Mouse (Mus musculus): ENCODE measurements around the gene Mlc1. TPM values are rescaled to one million over a fixed set of nuclear protein-coding genes. Genes with fewer than 3 reads are reported as not detected.

Mlc1 gene
- polyA plus RNA-seq (2014; fragmentation: Nextera tagmentation; extraction: Ambion mirVana): 6.4 and 7.6 TPM in 2 replicates

GRCm38 (mm10) chr15:88978281-88979137, at the start of gene Mlc1:
TSS of gene Mlc1 (minus strand) at chr15:88979007.
- Histone ChIP-seq H3K4me2 (ENCODE audit: low read length) (peak within 1 kb of the TSS; percentile 25; the same call in 1 of the 2 replicates), H3K4me3 (replicated peaks; ENCODE audit: low read depth, low read length) (no peak within 1 kb of the TSS), H3K27ac (replicated peaks; ENCODE audit: low read depth, low read length) (peak within 1 kb of the TSS; percentile 63), H3K36me3 (ENCODE audit: control insufficient read depth, insufficient read depth, low read length) (no peaks in the 10 kb centered on the region), H3K9ac (replicated peaks; ENCODE audit: low read length) (no peak within 1 kb of the TSS), H3K27me3 (ENCODE audit: control insufficient read depth, insufficient read depth, low read length) (no peaks in the 10 kb centered on the region), H3K9me3 (ENCODE audit: control insufficient read depth, low read length) (no peaks in the 10 kb centered on the region), H3K4me1 (ENCODE audit: control insufficient read depth, insufficient read depth, low read length) (peaks cover 4% of the 10 kb centered on the region; the same call in 1 of the 2 replicates)
- 3% methylated on average over 10 of the region's 10 CpGs for WGBS
- peak; percentile 66; the same call in 1 of the 2 replicates for ATAC-seq (ENCODE audit: low FRiP score, low TSS enrichment)
- DNase-seq: peak; percentile 72

GRCm38 (mm10) chr15:89020492-89020891, 41.7 kb upstream of the Mlc1 start:
- WGBS: 92% methylated on average over 7 of the region's 7 CpGs
- Histone ChIP-seq H3K4me1 (ENCODE audit: control insufficient read depth, insufficient read depth, low read length) (no peaks in the 10 kb centered on the region), H3K4me2 (ENCODE audit: low read length) (no peak overlapping the region), H3K27me3 (ENCODE audit: control insufficient read depth, insufficient read depth, low read length) (no peaks in the 10 kb centered on the region), H3K9ac (replicated peaks; ENCODE audit: low read length) (no peak overlapping the region), H3K36me3 (ENCODE audit: control insufficient read depth, insufficient read depth, low read length) (no peaks in the 10 kb centered on the region), H3K4me3 (replicated peaks; ENCODE audit: low read depth, low read length) (no peak overlapping the region), H3K9me3 (ENCODE audit: control insufficient read depth, low read length) (no peaks in the 10 kb centered on the region), H3K27ac (replicated peaks; ENCODE audit: low read depth, low read length) (no peak overlapping the region)
- DNase-seq: no peak
- no peak for ATAC-seq (ENCODE audit: low FRiP score, low TSS enrichment)

- Histone ChIP-seq H3K9me3 (ENCODE audit: control insufficient read depth, low read length) (no peaks in the 10 kb centered on the region), H3K9ac (replicated peaks; ENCODE audit: low read length) (no peak overlapping the region), H3K4me1 (ENCODE audit: control insufficient read depth, insufficient read depth, low read length) (no peaks in the 10 kb centered on the region), H3K4me2 (ENCODE audit: low read length) (no peak overlapping the region), H3K36me3 (ENCODE audit: control insufficient read depth, insufficient read depth, low read length) (no peaks in the 10 kb centered on the region), H3K4me3 (replicated peaks; ENCODE audit: low read depth, low read length) (no peak overlapping the region), H3K27me3 (ENCODE audit: control insufficient read depth, insufficient read depth, low read length) (no peaks in the 10 kb centered on the region), H3K27ac (replicated peaks; ENCODE audit: low read depth, low read length) (no peak overlapping the region)
- DNase-seq: no peak
- no peak for ATAC-seq (ENCODE audit: low FRiP score, low TSS enrichment)
- WGBS: 85% methylated on average over 7 of the region's 7 CpGs
These were observed 41.3 kb upstream of the Mlc1 start for GRCm38 (mm10) chr15:89020085-89020484.

- H3K27ac ChIP-seq (replicated peaks; ENCODE audit: low read depth, low read length): no peak overlapping the region
- H3K4me3 ChIP-seq (replicated peaks; ENCODE audit: low read depth, low read length): no peak overlapping the region
- no peaks in the 10 kb centered on the region for H3K4me1 ChIP-seq (ENCODE audit: control insufficient read depth, insufficient read depth, low read length)
- H3K9ac ChIP-seq (replicated peaks; ENCODE audit: low read length): no peak overlapping the region
- no peaks in the 10 kb centered on the region for H3K36me3 ChIP-seq (ENCODE audit: control insufficient read depth, insufficient read depth, low read length)
- no peak for ATAC-seq (ENCODE audit: low FRiP score, low TSS enrichment)
- no peak overlapping the region for H3K4me2 ChIP-seq (ENCODE audit: low read length)
- 92% methylated on average over 3 of the region's 3 CpGs for WGBS
- no peaks in the 10 kb centered on the region for H3K9me3 ChIP-seq (ENCODE audit: control insufficient read depth, low read length)
- no peak for DNase-seq
- no peaks in the 10 kb centered on the region for H3K27me3 ChIP-seq (ENCODE audit: control insufficient read depth, insufficient read depth, low read length)
These were observed 37.9 kb upstream of the Mlc1 start for GRCm38 (mm10) chr15:89016722-89017121.

GRCm38 (mm10) chr15:89007781-89008180, 29.0 kb upstream of the Mlc1 start:
- no peaks in the 10 kb centered on the region for H3K36me3 ChIP-seq (ENCODE audit: control insufficient read depth, insufficient read depth, low read length)
- H3K4me3 ChIP-seq (replicated peaks; ENCODE audit: low read depth, low read length): no peak overlapping the region
- WGBS: 90% methylated on average over 5 of the region's 5 CpGs
- no peaks in the 10 kb centered on the region for H3K4me1 ChIP-seq (ENCODE audit: control insufficient read depth, insufficient read depth, low read length)
- H3K9me3 ChIP-seq (ENCODE audit: control insufficient read depth, low read length): no peaks in the 10 kb centered on the region
- H3K27me3 ChIP-seq (ENCODE audit: control insufficient read depth, insufficient read depth, low read length): no peaks in the 10 kb centered on the region
- no peak for ATAC-seq (ENCODE audit: low FRiP score, low TSS enrichment)
- H3K9ac ChIP-seq (replicated peaks; ENCODE audit: low read length): no peak overlapping the region
- DNase-seq: no peak
- no peak overlapping the region for H3K27ac ChIP-seq (replicated peaks; ENCODE audit: low read depth, low read length)
- no peak overlapping the region for H3K4me2 ChIP-seq (ENCODE audit: low read length)

- H3K9ac ChIP-seq (replicated peaks; ENCODE audit: low read length): no peak overlapping the region
- H3K27me3 ChIP-seq (ENCODE audit: control insufficient read depth, insufficient read depth, low read length): no peaks in the 10 kb centered on the region
- no peak overlapping the region for H3K27ac ChIP-seq (replicated peaks; ENCODE audit: low read depth, low read length)
- no peaks in the 10 kb centered on the region for H3K9me3 ChIP-seq (ENCODE audit: control insufficient read depth, low read length)
- H3K36me3 ChIP-seq (ENCODE audit: control insufficient read depth, insufficient read depth, low read length): no peaks in the 10 kb centered on the region
- WGBS: 83% methylated on average over 7 of the region's 7 CpGs
- no peak overlapping the region for H3K4me3 ChIP-seq (replicated peaks; ENCODE audit: low read depth, low read length)
- H3K4me1 ChIP-seq (ENCODE audit: control insufficient read depth, insufficient read depth, low read length): no peaks in the 10 kb centered on the region
- DNase-seq (no peak), ATAC-seq (ENCODE audit: low FRiP score, low TSS enrichment) (no peak)
- no peak overlapping the region for H3K4me2 ChIP-seq (ENCODE audit: low read length)
These were observed 28.2 kb upstream of the Mlc1 start for GRCm38 (mm10) chr15:89007002-89007401.

- no peaks in the 10 kb centered on the region for H3K9me3 ChIP-seq (ENCODE audit: control insufficient read depth, low read length)
- H3K4me3 ChIP-seq (replicated peaks; ENCODE audit: low read depth, low read length): no peak overlapping the region
- DNase-seq (no peak), ATAC-seq (ENCODE audit: low FRiP score, low TSS enrichment) (no peak)
- H3K36me3 ChIP-seq (ENCODE audit: control insufficient read depth, insufficient read depth, low read length): no peaks in the 10 kb centered on the region
- no peak overlapping the region for H3K9ac ChIP-seq (replicated peaks; ENCODE audit: low read length)
- WGBS: 67% methylated on average over 3 of the region's 3 CpGs
- no peaks in the 10 kb centered on the region for H3K27me3 ChIP-seq (ENCODE audit: control insufficient read depth, insufficient read depth, low read length)
- H3K4me1 ChIP-seq (ENCODE audit: control insufficient read depth, insufficient read depth, low read length): no peaks in the 10 kb centered on the region
- H3K4me2 ChIP-seq (ENCODE audit: low read length): no peak overlapping the region
- H3K27ac ChIP-seq (replicated peaks; ENCODE audit: low read depth, low read length): no peak overlapping the region
These were observed 22.4 kb upstream of the Mlc1 start for GRCm38 (mm10) chr15:89001245-89001644.

- Histone ChIP-seq H3K9ac (replicated peaks; ENCODE audit: low read length) (no peak overlapping the region), H3K36me3 (ENCODE audit: control insufficient read depth, insufficient read depth, low read length) (no peaks in the 10 kb centered on the region), H3K27ac (replicated peaks; ENCODE audit: low read depth, low read length) (no peak overlapping the region), H3K9me3 (ENCODE audit: control insufficient read depth, low read length) (no peaks in the 10 kb centered on the region), H3K4me1 (ENCODE audit: control insufficient read depth, insufficient read depth, low read length) (no peaks in the 10 kb centered on the region), H3K4me3 (replicated peaks; ENCODE audit: low read depth, low read length) (no peak overlapping the region), H3K4me2 (ENCODE audit: low read length) (no peak overlapping the region), H3K27me3 (ENCODE audit: control insufficient read depth, insufficient read depth, low read length) (no peaks in the 10 kb centered on the region)
- 65% methylated on average over 2 of the region's 2 CpGs for WGBS
- DNase-seq (no peak), ATAC-seq (ENCODE audit: low FRiP score, low TSS enrichment) (no peak)
These were observed 21.6 kb upstream of the Mlc1 start for GRCm38 (mm10) chr15:89000367-89000766.

- Histone ChIP-seq H3K27ac (replicated peaks; ENCODE audit: low read depth, low read length) (no peak overlapping the region), H3K36me3 (ENCODE audit: control insufficient read depth, insufficient read depth, low read length) (no peaks in the 10 kb centered on the region), H3K4me2 (ENCODE audit: low read length) (no peak overlapping the region), H3K4me3 (replicated peaks; ENCODE audit: low read depth, low read length) (no peak overlapping the region), H3K27me3 (ENCODE audit: control insufficient read depth, insufficient read depth, low read length) (no peaks in the 10 kb centered on the region), H3K9me3 (ENCODE audit: control insufficient read depth, low read length) (no peaks in the 10 kb centered on the region), H3K9ac (replicated peaks; ENCODE audit: low read length) (no peak overlapping the region), H3K4me1 (ENCODE audit: control insufficient read depth, insufficient read depth, low read length) (no peaks in the 10 kb centered on the region)
- ATAC-seq (ENCODE audit: low FRiP score, low TSS enrichment): no peak
- 81% methylated on average over 2 of the region's 2 CpGs for WGBS
- DNase-seq: peak; percentile 43
These were observed 20.3 kb upstream of the Mlc1 start for GRCm38 (mm10) chr15:88999124-88999523.
